Mouse (Mus musculus) left cerebral cortex, postnatal 4 days (tissue): ENCODE measurements around the gene Arrdc2. TPM values are rescaled to one million over a fixed set of nuclear protein-coding genes. Genes with fewer than 3 reads are reported as not detected.
A peak's percentile ranks its signal among the peaks of the same experiment; 100 is the strongest.

Source experiments
- DNase-seq: peaks from one replicate; pipeline ENCODE4 v3.0.0-alpha.2; 2022
- intact Hi-C: fragments of 180-260 bp; cut with DNase I; formaldehyde crosslinking; loops from one replicate; pipeline ENCODE4 v1.15.1; 2025
- microRNA-seq: library from miRNA; unstranded; fragments of <30 nt; microRNA quantifications from one replicate; pipeline ENCODE4 v1.2.0, GENCODE M21; 2022
- total RNA-seq, 2 experiments: library from RNA; stranded (reverse); gene quantifications; 2 replicates each; pipeline ENCODE4 v1.2.3; 2021

Arrdc2 gene
- total RNA-seq, 2 experiments from 2014 or later = 13.0 to 14.9 TPM

DNA sequence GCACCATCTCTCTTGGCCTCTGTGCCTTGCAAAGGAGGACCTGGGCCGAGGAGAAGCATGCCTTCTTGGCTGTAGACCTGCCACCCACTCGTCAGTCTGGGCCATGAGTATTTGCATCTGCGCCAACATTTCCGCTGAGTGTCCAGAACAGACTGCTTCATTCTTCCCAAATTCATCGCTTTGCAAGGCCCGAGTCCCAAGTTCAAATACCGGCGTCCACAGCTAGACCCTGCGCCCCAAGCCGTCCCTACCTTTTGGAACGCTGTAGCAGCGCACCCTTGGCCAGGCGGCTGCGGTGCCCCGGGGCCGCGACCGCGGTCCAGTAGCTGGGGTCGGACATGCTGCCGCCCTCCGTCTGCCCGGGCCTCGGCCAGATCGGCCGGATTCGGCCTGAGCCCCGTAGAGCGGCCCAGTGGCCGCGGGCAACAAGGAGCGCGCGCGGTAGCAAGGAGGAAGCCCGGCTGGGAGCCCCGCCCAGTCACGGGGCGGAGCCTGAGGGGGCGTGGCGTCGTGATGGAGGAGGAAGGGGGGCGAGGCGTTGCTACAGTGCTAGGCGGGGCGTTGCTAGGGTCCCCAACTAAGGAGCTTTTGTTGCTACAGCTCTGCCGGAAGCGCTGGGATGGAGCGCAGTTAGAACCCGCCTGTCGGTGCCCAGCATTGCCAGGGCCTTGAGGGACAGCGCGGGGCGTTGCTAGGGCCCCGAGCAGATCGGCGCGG is 47.4 kb downstream of the Arrdc2 start:
- DNase-seq = peak; percentile 98
- intact Hi-C loops = no loop called here

DNA sequence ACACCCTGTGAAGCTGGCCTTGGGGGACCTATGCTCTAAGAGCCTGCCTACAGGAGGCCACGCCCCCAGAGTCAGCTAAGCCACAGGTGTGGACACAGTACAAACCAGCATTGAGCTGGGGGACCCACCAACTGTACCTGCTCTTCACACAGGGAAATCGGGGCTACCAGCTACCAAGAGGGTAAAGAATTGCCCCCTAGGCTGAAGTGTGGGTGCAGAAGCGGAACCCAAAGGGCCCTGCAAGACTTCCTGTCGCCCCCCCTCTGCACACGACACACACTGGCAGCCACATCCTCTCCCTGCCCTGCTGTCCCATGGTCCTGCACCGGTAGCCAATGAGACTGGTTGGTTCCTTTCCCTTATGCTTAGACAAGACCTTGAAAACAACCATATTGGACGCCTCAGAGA is 48.2 kb downstream of the Arrdc2 start:
- no peak for DNase-seq
- intact Hi-C loops = no loop called here

DNA sequence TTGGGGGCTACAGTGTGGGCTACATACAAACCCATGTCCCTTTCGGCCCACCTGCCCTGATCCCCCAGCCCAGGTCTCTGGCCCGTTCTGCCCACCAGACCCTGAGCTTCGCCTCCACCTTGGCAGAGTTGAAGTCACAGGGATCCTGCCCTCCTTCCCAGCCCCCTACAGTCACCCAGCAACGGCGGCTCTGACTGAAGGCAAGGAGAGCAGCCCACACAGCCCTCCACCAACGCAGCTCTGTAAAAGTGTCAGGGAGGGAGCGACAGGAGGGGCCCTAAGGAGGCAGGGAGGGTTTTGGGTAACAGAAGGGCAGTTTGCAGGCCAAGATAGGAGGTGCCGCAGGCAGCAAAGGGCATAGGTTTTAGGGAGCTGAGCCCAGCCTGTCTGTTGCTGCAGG is 48.7 kb downstream of the Arrdc2 start:
- intact Hi-C loops = no loop called here
- no peak for DNase-seq

DNA sequence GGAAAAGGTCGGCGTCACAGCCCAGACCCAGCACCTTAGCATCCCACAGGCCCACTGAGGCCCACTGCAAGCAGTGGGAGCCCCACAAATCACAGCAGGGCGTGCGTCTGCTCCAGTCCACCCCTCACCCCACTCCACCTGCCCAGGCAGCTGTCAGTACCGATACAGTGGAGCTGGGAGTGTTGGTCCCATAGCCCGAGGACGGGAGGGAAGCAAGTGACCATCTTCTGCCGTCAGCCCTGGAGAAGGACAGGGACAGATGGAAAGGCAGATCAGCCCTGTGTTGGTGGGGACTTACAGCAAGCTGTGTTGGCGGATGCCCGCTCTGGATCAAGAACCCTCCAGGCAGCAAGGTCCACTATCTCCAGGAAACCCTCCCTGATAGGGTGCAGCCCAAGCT is 50.5 kb downstream of the Arrdc2 start:
- no peak for DNase-seq
- intact Hi-C loops = no loop called here

DNA sequence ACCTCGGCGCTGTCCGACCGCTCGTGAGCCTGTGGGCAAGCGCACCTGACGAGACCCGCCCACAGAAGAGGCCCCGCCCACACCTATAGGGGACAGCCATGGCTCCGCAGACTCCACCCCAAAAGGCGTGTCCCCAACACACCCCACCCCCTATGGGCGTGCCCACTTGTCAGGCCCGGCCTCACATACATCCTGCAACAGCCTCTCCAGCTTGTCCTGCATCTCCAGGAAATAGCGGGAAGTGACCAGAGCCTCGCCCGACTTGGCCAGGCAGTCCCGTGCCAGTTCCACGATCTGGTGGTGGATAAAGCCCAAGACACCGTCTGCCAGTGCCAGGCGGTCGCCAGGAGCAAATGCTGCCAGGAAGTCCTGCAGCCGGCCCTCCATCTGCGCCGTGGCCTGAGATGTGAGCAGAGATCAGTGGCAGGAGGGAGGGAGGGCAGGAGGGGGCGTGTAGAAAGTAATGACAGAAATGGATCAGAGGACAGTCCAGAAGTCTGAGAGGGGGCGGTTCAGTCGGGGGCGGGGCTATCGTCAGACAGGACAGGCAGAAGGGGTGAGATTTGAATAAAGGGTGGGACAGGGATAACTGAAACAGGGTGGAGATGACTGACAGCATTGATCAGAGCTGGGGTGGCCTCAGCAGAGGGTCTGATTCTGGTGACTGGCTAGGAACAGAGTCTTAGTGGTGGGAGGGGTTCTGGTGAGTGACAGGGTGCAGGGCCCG is 51.4 kb downstream of the Arrdc2 start:
- intact Hi-C loops = no loop called here
- DNase-seq = peak; percentile 80

DNA sequence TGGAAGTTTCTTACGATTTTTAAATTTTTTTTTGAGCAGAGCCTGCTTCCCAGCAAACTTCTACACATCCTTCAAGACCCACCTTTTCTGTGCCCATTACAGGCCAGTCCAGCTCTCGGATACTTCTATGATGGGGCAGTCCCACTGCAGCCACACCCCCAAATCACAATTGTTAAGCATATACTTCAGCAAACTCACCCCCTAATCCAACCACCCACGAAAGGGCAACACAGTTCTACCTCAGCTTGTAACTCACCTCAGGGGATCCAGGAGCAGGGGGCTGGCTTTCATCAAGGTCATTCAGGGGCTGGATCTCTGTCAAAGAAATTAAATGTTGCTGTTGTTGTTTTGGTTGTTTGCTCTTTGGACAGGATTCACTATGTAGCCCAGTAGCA is 52.5 kb downstream of the Arrdc2 start:
- intact Hi-C loops = no loop called here
- no peak for DNase-seq

DNA sequence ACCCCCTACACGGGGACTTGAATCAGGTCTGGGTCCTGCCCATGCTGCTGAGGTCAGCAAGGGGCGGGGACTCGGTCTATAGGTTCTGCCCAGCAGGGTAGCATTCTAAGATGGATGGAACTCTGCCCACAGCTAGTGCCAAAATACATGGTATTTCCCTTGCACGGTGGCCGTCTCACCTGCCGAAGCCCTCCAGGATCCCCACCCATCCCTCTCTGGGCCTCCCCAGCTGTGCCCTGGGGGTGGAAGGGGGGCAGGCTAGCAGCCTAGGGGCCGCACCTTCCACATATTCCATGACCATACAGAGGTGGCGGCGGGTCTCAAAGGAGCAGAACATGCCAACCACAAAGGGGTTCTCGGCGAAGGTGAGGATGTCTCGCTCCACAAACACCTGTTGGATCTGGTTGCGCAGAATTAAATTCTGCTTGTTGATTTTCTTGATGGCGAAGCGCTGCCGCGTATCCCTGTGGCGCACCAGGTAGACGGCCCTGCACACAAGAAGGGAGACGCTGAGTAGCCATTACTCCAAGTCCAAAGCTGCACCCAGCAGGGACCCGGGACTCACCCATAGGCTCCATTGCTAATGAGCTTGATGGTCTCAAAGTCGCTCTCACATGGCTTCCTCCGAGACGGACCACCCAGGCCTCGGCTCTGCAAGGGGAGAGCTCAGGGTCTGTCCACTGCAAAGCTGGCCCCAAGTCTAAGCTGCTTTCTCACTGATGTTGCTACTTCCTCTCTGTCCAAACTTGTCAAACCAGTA is 53.0 kb downstream of the Arrdc2 start:
- DNase-seq = no peak
- intact Hi-C loops = no loop called here

Small RNAs within 50 kb of the gene (microRNA-seq; reads per million reads assigned to microRNA genes)
- 9.3 reads per million, percentile 24 among the genes with 10 or more reads in this experiment for gene Mir7240

Other genes starting within 250 kb of the Arrdc2 start
- gene Isyna1, start 245.3 kb downstream of the Arrdc2 start, total RNA-seq = 10 to 100 TPM; 87.9 to 88.5 TPM
- gene Ssbp4, start 230.8 kb downstream of the Arrdc2 start, total RNA-seq = 100 to 1,000 TPM; 156 to 193 TPM
- gene Lrrc25, start 223.6 kb downstream of the Arrdc2 start, total RNA-seq = 1 to 10 TPM; 1.1 to 1.3 TPM
- gene Gdf15, start 207.3 kb downstream of the Arrdc2 start, total RNA-seq = not detected
- 10 to 100 TPM; 29.7 to 30.5 TPM for gene Pgpep1, start 179.3 kb downstream of the Arrdc2 start, total RNA-seq
- 10 to 100 TPM; 85.2 to 93.7 TPM for gene Lsm4, start 166.5 kb downstream of the Arrdc2 start, total RNA-seq
- gene Jund, start 140.8 kb downstream of the Arrdc2 start, total RNA-seq = 100 to 1,000 TPM; 146 to 158 TPM
- gene Iqcn, start 136.3 kb downstream of the Arrdc2 start, total RNA-seq = under 1 TPM; 0.40 to 0.50 TPM
- not detected for gene Gm3336, start 121.2 kb downstream of the Arrdc2 start, total RNA-seq
- under 1 TPM; 0.56 to 0.66 TPM for gene Pde4c, start 116.0 kb downstream of the Arrdc2 start, total RNA-seq
- gene Rab3a, start 85.0 kb downstream of the Arrdc2 start, total RNA-seq = 100 to 1,000 TPM; 414 to 476 TPM
- gene Mpv17l2, start 78.8 kb downstream of the Arrdc2 start, total RNA-seq = 10 to 100 TPM; 31.7 to 32.6 TPM
- gene Pik3r2, start 63.0 kb downstream of the Arrdc2 start, total RNA-seq = 100 to 1,000 TPM; 187 to 198 TPM
- 10 to 100 TPM; 78.2 to 86.3 TPM for gene Mast3, start 34.7 kb downstream of the Arrdc2 start, total RNA-seq
- under 1 TPM; 0.20 to 0.22 TPM for gene Il12rb1, start 31.3 kb downstream of the Arrdc2 start, total RNA-seq
- 10 to 100 TPM; 29.6 to 48.2 TPM for gene Kcnn1, start 23.5 kb upstream of the Arrdc2 start, total RNA-seq
- gene Ccdc124, start 34.2 kb upstream of the Arrdc2 start, total RNA-seq = 10 to 100 TPM; 86.2 to 89.3 TPM
- 1 to 10 TPM; 4.4 to 4.5 TPM for gene Slc5a5, start 53.0 kb upstream of the Arrdc2 start, total RNA-seq
- gene Rpl18a, start 57.7 kb upstream of the Arrdc2 start, total RNA-seq = 1,000 to 10,000 TPM in 1 of 2 experiments, 100 to 1,000 TPM in 1; 955 to 1,024 TPM
- 10 to 100 TPM; 79.8 to 84.0 TPM for gene Map1s, start 66.2 kb upstream of the Arrdc2 start, total RNA-seq